Mouse (Mus musculus) megakaryocyte, embryonic 14.5 days (primary cell): ENCODE measurements around the gene Taf8.

ENCODE experiments used
- FLI1 ChIP-seq: IDR thresholded peaks from 2 replicates; pipeline ENCODE4 v1.6.1; 2012; ENCODE audit warnings: low read length, inconsistent platforms, mixed read lengths
- GATA1 ChIP-seq: IDR thresholded peaks from 3 replicates; pipeline ENCODE4 v1.6.1; 2012; ENCODE audit warnings: mixed read lengths, low read length, inconsistent platforms, borderline replicate concordance

DNA sequence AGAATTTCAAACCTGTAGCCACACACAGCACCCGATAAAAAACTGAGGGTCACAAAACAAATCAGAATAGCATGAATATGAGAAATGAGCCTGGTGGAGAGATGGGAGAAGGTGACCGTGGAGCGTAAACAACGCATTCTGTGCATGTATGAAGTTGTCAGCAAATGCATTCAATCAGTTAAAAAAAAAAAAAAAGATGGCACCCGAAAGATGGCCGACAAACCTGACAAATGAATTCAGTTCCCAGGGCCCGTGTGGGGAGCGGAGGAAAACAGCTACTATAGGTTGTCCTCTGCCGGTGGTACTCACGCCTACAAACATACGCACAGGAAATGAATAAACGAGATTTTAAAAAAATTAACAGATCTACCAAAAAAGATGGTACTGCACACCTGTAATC is 43.1 kb upstream of the Taf8 start:
- no peak for TF ChIP-seq GATA1
- TF ChIP-seq FLI1 = no peak
